Mouse (Mus musculus): Measurements from ENCODE around the gene Ptprcap. TPM values are rescaled to one million over a fixed set of nuclear protein-coding genes. Genes with fewer than 3 reads are reported as not detected.

Ptprcap gene
- polyA plus RNA-seq, 1 experiment from 2014 or later, result 0.68 TPM

DNA sequence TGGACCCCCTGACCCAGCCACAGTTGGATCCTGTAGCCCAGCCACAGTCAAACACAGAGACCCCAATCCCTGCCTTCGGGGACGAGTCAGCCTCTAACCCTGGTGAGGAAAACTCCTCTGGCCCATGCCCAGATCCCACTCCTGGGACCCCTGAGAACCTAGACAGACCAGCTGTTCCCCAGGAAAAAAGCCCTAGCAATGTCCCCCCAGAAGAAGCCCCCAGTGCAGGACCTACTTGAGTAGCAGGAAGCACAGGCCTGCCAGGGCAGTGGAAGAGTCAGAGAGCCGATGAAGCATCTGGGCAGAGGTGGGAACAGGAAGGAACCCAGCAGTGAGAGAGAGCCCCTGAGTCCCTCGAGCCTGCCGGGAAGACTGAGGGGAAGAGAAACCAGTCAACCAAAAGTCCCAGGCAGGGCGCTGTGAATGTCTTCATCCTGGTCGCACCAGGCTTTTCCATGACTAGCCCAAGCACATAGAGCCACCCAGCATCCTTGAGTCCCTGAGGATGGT, 9.6 kb upstream of the Ptprcap start, which contains the start of gene Cabp4:
Gene Cabp4 (minus strand): TSS at position 275 of the 510 bp plus-strand sequence.
- H3K27ac ChIP-seq, result no peak within 1 kb of the TSS
- no peaks in the 10 kb centered on the region for H3K36me3 ChIP-seq (replicated peaks; ENCODE audit: control insufficient read depth, insufficient read depth)
- no peak within 1 kb of the TSS for H3K4me2 ChIP-seq (replicated peaks)
- peaks cover 5% of the 10 kb centered on the region; the same call in 1 of the 2 replicates for H3K4me1 ChIP-seq (replicated peaks; ENCODE audit: control insufficient read depth, insufficient read depth, low read length)
- WGBS, result 84% methylated on average over 7 of the region's 7 CpGs
- no peaks in the 10 kb centered on the region for H3K9me3 ChIP-seq (ENCODE audit: control insufficient read depth, low read length)
- H3K4me3 ChIP-seq (replicated peaks; ENCODE audit: low read length), result no peak within 1 kb of the TSS
- H3K9ac ChIP-seq, result no peak within 1 kb of the TSS
- ATAC-seq (ENCODE audit: low FRiP score) (no peak), DNase-seq (ENCODE audit: low spot score) (no peak)
- no peaks in the 10 kb centered on the region for H3K27me3 ChIP-seq (ENCODE audit: control insufficient read depth, insufficient read depth, low read length)

DNA sequence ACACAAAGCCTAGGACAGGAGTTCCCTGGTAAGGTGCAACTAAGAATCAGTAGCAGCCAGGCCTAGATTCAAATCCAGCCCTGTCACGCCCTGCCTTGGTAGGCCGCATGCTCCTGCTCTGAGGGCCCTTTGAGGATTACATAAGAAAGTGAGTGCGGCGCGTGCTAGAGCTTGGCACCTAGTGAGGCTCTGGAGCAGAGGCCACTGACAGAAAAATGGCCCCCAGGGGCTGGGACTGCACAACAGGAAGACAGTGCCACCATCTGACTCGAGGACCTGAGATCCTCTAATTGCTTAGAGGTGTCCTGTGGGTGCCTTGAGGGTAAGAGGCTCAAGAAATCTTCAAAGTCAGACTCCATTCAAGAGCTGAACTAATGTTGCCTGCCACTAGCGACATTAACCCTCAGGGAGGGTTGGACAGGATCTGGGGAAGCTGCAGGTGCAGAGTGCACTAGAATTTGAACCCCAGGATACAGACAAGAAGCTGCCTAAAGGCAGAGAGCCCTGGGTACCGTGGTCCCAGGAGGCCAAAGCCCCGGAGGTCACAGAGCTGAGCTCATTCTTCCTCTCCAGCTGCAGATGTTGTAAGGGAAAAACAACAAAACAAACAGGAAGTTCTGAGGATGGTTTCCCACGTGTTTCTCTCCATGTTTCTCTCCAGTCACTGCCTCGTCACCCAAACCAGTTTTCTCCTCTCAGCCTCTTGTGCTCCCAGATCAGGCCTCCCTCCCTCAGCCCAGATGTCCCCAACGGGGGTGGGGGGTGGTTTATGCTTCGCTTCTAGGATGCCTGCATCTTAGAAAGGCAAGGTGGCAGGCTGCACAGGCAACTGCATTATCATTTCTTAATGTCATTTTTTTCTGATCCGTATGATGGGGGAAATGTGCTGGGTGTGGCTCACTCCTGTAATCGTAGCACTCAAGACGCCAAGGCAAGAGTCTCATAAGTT, 8.6 kb upstream of the Ptprcap start:
- no peak overlapping the region for H3K27ac ChIP-seq
- H3K9ac ChIP-seq, result no peak overlapping the region
- H3K36me3 ChIP-seq (replicated peaks; ENCODE audit: control insufficient read depth, insufficient read depth), result no peaks in the 10 kb centered on the region
- ATAC-seq (ENCODE audit: low FRiP score) (no peak), DNase-seq (ENCODE audit: low spot score) (no peak)
- H3K4me1 ChIP-seq (replicated peaks; ENCODE audit: control insufficient read depth, insufficient read depth, low read length), result peaks cover 14% of the 10 kb centered on the region
- no peak overlapping the region for H3K4me2 ChIP-seq (replicated peaks)
- 84% methylated on average over 16 of the region's 16 CpGs for WGBS
- H3K27me3 ChIP-seq (ENCODE audit: control insufficient read depth, insufficient read depth, low read length), result no peaks in the 10 kb centered on the region
- H3K9me3 ChIP-seq (ENCODE audit: control insufficient read depth, low read length), result no peaks in the 10 kb centered on the region
- H3K4me3 ChIP-seq (replicated peaks; ENCODE audit: low read length), result no peak overlapping the region

DNA sequence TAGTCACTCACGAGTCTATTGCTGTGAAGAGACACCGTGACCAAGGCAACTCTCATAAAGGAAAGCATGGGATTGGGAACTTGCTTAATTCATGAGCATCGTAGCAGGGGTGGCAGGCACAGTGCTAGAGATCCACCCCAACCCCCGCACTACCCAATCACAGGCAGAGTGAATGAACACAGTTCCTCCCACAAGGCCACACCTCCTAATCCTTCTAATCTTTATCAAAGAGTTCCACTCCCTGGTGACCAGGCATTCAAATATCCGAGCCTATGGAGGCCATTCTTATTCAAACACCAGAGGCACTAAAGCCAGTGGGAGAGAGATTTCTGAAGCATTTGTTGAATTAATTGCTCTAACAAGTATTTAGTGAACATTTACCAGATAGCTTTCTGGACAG, 7.5 kb upstream of the Ptprcap start:
- Histone ChIP-seq H3K4me2 (replicated peaks) (no peak overlapping the region), H3K9me3 (ENCODE audit: control insufficient read depth, low read length) (no peaks in the 10 kb centered on the region), H3K27me3 (ENCODE audit: control insufficient read depth, insufficient read depth, low read length) (no peaks in the 10 kb centered on the region), H3K4me1 (replicated peaks; ENCODE audit: control insufficient read depth, insufficient read depth, low read length) (peaks cover 14% of the 10 kb centered on the region), H3K9ac (no peak overlapping the region), H3K36me3 (replicated peaks; ENCODE audit: control insufficient read depth, insufficient read depth) (peaks cover 2% of the 10 kb centered on the region), H3K27ac (no peak overlapping the region), H3K4me3 (replicated peaks; ENCODE audit: low read length) (no peak overlapping the region)
- ATAC-seq (ENCODE audit: low FRiP score) (no peak), DNase-seq (ENCODE audit: low spot score) (no peak)
- 89% methylated on average over 5 of the region's 5 CpGs for WGBS

DNA sequence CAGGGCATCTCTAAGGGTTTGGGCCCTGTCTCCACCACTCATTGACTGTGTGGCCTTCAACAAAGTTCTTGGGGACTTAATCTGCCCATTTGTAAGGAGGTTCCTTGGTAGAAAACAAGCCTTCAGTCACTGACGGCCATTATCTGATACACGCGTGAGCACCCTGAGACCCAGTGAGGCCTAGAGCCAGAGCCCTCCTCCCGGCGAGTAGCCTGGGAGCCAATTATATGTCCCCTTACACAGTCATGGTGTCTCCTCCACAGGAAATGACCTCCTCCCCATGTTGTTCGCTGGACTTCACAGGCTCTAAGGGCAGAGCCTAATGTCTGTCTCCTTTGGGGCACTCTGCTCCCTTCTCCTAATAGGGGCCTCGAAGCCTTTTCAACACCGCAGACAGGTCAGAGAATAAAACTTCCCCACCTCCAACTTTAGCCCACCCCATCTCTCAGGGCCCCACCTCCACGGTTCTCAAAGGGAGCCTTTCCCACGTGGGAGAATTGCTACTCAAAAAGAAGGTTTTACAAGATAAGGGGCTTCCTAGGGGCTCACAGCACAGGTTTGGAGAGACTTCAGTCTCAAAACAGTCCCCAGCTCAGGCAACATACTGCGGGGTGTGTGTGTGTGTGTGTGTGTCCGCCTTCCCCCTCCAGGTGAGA, 6.9 kb upstream of the Ptprcap start:
- peaks cover 8% of the 10 kb centered on the region for H3K36me3 ChIP-seq (replicated peaks; ENCODE audit: control insufficient read depth, insufficient read depth)
- H3K9me3 ChIP-seq (ENCODE audit: control insufficient read depth, low read length), result no peaks in the 10 kb centered on the region
- peaks cover 14% of the 10 kb centered on the region for H3K4me1 ChIP-seq (replicated peaks; ENCODE audit: control insufficient read depth, insufficient read depth, low read length)
- H3K27ac ChIP-seq, result no peak overlapping the region
- 65% methylated on average over 12 of the region's 12 CpGs for WGBS
- H3K4me2 ChIP-seq (replicated peaks), result no peak overlapping the region
- DNase-seq (ENCODE audit: low spot score) (no peak), ATAC-seq (ENCODE audit: low FRiP score) (no peak)
- no peaks in the 10 kb centered on the region for H3K27me3 ChIP-seq (ENCODE audit: control insufficient read depth, insufficient read depth, low read length)
- H3K9ac ChIP-seq, result no peak overlapping the region
- no peak overlapping the region for H3K4me3 ChIP-seq (replicated peaks; ENCODE audit: low read length)

- ATAC-seq (ENCODE audit: low FRiP score) (no peak), DNase-seq (ENCODE audit: low spot score) (no peak)
- no peak overlapping the region for H3K27ac ChIP-seq
- H3K36me3 ChIP-seq (replicated peaks; ENCODE audit: control insufficient read depth, insufficient read depth), result peaks cover 11% of the 10 kb centered on the region
- H3K27me3 ChIP-seq (ENCODE audit: control insufficient read depth, insufficient read depth, low read length), result no peaks in the 10 kb centered on the region
- H3K4me1 ChIP-seq (replicated peaks; ENCODE audit: control insufficient read depth, insufficient read depth, low read length), result peaks cover 14% of the 10 kb centered on the region
- no peaks in the 10 kb centered on the region for H3K9me3 ChIP-seq (ENCODE audit: control insufficient read depth, low read length)
- H3K4me2 ChIP-seq (replicated peaks), result no peak overlapping the region
- H3K4me3 ChIP-seq (replicated peaks; ENCODE audit: low read length), result no peak overlapping the region
- no peak overlapping the region for H3K9ac ChIP-seq
- 50% methylated on average over 3 of the region's 3 CpGs for WGBS
Measured at GRCm38 (mm10) chr19:4147022-4147405, 6.4 kb upstream of the Ptprcap start.

DNA sequence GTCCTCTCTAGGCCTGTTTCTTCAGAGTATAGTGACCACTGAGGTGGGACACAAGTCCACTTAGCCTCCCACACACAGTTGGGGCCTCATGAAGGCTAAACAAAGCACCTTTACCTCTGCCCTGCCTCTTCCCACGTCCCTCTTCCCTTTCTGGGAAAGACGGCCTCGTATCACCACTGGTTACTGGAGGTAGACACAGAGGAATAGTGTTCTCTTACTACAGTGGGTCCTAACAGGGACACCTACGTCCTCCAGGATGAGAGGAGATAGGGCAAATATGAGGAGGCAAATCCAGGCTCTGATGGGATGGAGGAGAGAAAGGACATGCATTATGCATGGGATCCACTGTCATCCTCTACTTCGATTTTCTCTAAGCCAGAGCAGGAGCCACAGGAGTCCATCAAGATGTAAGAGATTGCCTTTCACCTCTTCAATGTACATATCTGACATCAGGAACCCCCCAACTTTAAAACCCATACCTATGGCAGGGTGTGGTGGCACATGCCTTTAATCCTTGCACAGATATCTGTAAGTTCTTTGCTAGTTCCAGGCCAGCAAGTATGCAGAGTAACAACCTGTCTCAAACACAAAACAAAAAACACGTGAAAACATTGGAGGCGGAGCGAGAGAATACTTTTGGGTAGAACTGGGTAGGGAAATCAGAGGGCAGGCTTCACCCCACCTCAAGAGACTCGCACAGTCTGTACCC, 5.5 kb upstream of the Ptprcap start:
- ATAC-seq (ENCODE audit: low FRiP score) (peak; percentile 19), DNase-seq (ENCODE audit: low spot score) (no peak)
- peak overlapping the region; percentile 87 for H3K9ac ChIP-seq
- H3K36me3 ChIP-seq (replicated peaks; ENCODE audit: control insufficient read depth, insufficient read depth), result peaks cover 20% of the 10 kb centered on the region
- WGBS, result 33% methylated on average over 9 of the region's 9 CpGs
- H3K4me1 ChIP-seq (replicated peaks; ENCODE audit: control insufficient read depth, insufficient read depth, low read length), result peaks cover 14% of the 10 kb centered on the region
- H3K27ac ChIP-seq, result peak overlapping the region; percentile 61; the same call in 1 of the 2 replicates
- no peaks in the 10 kb centered on the region for H3K9me3 ChIP-seq (ENCODE audit: control insufficient read depth, low read length)
- no peaks in the 10 kb centered on the region for H3K27me3 ChIP-seq (ENCODE audit: control insufficient read depth, insufficient read depth, low read length)
- H3K4me3 ChIP-seq (replicated peaks; ENCODE audit: low read length), result peak overlapping the region; percentile 80
- H3K4me2 ChIP-seq (replicated peaks), result peak overlapping the region; percentile 75

DNA sequence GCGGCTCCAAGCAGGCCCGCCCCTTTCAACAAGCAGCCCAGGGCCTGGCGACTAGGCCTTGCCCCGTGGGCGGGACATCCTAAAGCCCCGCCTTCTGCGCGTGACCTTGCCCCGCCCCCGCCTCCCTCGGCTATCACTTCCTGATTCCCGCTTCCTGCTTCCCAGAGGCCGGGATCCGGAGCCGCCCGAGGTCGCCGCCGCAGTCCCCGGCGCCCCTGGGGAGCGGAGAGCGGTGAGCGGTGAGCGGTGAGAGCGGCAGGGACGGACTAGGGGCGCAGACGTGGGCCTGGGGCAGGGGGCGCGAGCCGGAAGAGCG, 5.0 kb upstream of the Ptprcap start, which contains the start of gene Coro1b:
Gene Coro1b (plus strand): TSS at position 129 of the 316 bp plus-strand sequence.
- WGBS, result under 1% methylated on average over 30 of the region's 33 CpGs
- H3K9ac ChIP-seq, result peak within 1 kb of the TSS; percentile 87
- peak within 1 kb of the TSS; percentile 80 for H3K4me3 ChIP-seq (replicated peaks; ENCODE audit: low read length)
- peaks cover 14% of the 10 kb centered on the region for H3K4me1 ChIP-seq (replicated peaks; ENCODE audit: control insufficient read depth, insufficient read depth, low read length)
- H3K27ac ChIP-seq, result peak within 1 kb of the TSS; percentile 61
- ATAC-seq (ENCODE audit: low FRiP score) (peak; percentile 92), DNase-seq (ENCODE audit: low spot score) (peak; percentile 90)
- H3K4me2 ChIP-seq (replicated peaks), result peak within 1 kb of the TSS; percentile 75
- no peaks in the 10 kb centered on the region for H3K27me3 ChIP-seq (ENCODE audit: control insufficient read depth, insufficient read depth, low read length)
- peaks cover 24% of the 10 kb centered on the region for H3K36me3 ChIP-seq (replicated peaks; ENCODE audit: control insufficient read depth, insufficient read depth)
- no peaks in the 10 kb centered on the region for H3K9me3 ChIP-seq (ENCODE audit: control insufficient read depth, low read length)

GRCm38 (mm10) chr19:4148819-4149218, 4.6 kb upstream of the Ptprcap start:
- Histone ChIP-seq H3K27me3 (ENCODE audit: control insufficient read depth, insufficient read depth, low read length) (no peaks in the 10 kb centered on the region), H3K4me1 (replicated peaks; ENCODE audit: control insufficient read depth, insufficient read depth, low read length) (peaks cover 14% of the 10 kb centered on the region), H3K9me3 (ENCODE audit: control insufficient read depth, low read length) (no peaks in the 10 kb centered on the region), H3K36me3 (replicated peaks; ENCODE audit: control insufficient read depth, insufficient read depth) (peaks cover 28% of the 10 kb centered on the region), H3K27ac (peak overlapping the region; percentile 61), H3K9ac (peak overlapping the region; percentile 87), H3K4me3 (replicated peaks; ENCODE audit: low read length) (peak overlapping the region; percentile 80), H3K4me2 (replicated peaks) (peak overlapping the region; percentile 75)
- no peak for ATAC-seq (ENCODE audit: low FRiP score)
- WGBS, result 2% methylated on average over 8 of the region's 8 CpGs
- DNase-seq (ENCODE audit: low spot score), result no peak

- ATAC-seq (ENCODE audit: low FRiP score) (no peak), DNase-seq (ENCODE audit: low spot score) (no peak)
- Histone ChIP-seq H3K27ac (no peak overlapping the region), H3K4me3 (replicated peaks; ENCODE audit: low read length) (peak overlapping the region; percentile 80), H3K4me1 (replicated peaks; ENCODE audit: control insufficient read depth, insufficient read depth, low read length) (peaks cover 14% of the 10 kb centered on the region), H3K9me3 (ENCODE audit: control insufficient read depth, low read length) (no peaks in the 10 kb centered on the region), H3K9ac (peak overlapping the region; percentile 87), H3K27me3 (ENCODE audit: control insufficient read depth, insufficient read depth, low read length) (no peaks in the 10 kb centered on the region), H3K4me2 (replicated peaks) (peak overlapping the region; percentile 75), H3K36me3 (replicated peaks; ENCODE audit: control insufficient read depth, insufficient read depth) (peaks cover 31% of the 10 kb centered on the region)
- WGBS, result 89% methylated on average over 11 of the region's 11 CpGs
Measured at GRCm38 (mm10) chr19:4149283-4149682, 4.1 kb upstream of the Ptprcap start.

Data from hindbrain, embryonic 14.5 days (tissue).